Mouse (Mus musculus) heart, postnatal 10 days (tissue): ENCODE data around the gene Nxph1. TPM values are rescaled to one million over a fixed set of nuclear protein-coding genes. Genes with fewer than 3 reads are reported as not detected.

Experiments used
- DNase-seq, 2 experiments: peaks; one replicate each; pipeline ENCODE4 v3.0.0; 2021
- intact Hi-C: fragments of 180-260 bp; cut with DNase I; formaldehyde crosslinking; loops from one replicate; pipeline ENCODE4 v1.15.1; 2025
- total RNA-seq, 2 experiments: library from RNA; stranded (reverse); gene quantifications; 2 replicates each; pipeline ENCODE4 v1.2.3; 2021

Nxph1 gene
- not detected for total RNA-seq

DNA sequence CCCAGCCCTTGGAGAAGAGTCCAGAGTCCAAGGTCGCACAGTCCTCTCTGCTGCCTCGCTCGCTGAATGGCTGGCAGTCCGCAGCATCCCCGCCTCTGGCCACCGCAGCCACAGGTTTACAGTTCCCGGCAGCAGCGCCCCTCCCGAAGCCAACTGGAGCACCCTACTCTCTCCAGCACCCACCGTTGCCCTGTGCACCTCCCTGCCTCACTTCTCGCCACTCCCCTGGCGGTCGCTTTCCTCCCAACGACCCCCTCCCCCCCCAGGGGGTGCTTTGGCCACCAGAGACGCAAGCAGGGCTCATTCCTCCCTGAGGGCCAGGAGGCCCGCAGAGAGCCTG lies at the start of gene Nxph1:
Gene Nxph1 (plus strand): TSS at position 301 of the 340 bp plus-strand sequence.
- DNase-seq, result no peak
- intact Hi-C loops, result no loop called here

GRCm38 (mm10) chr6:8900021-8900728 lies 48.1 kb upstream of the Nxph1 start:
- intact Hi-C loops, result no loop called here

GRCm38 (mm10) chr6:8900729-8901122 lies 47.5 kb upstream of the Nxph1 start:
- DNase-seq, result no peak
- intact Hi-C loops, result no loop called here

More at GRCm38 (mm10) chr6:8900021-8900728, 48.1 kb upstream of the Nxph1 start:
- DNase-seq, result no peak

GRCm38 (mm10) chr6:8907917-8908316 lies 40.3 kb upstream of the Nxph1 start:
- intact Hi-C loops, result no loop called here
- no peak for DNase-seq

GRCm38 (mm10) chr6:8913404-8913803 lies 34.8 kb upstream of the Nxph1 start:
- intact Hi-C loops, result no loop called here

DNA sequence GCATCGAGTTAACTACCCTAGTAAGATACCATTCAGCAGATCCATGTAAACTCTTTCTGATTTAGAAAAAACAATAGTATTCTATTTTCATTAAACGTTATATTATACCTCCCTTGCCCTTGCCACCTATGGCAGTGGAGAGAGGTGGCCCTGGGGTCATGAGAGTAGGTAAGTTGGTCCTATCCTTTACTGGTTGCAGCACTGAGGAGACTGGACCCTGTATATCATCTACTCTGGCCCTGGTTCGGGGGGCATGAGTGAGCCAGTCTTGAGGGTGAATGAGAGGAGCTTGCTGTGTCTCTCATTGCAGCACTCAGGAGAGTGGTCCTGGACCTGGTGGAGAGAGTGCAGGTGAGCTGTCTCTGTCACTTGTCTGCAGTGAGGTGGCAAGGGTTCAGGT lies 33.5 kb upstream of the Nxph1 start:
- no peak for DNase-seq
- intact Hi-C loops, result no loop called here

More at GRCm38 (mm10) chr6:8913404-8913803, 34.8 kb upstream of the Nxph1 start:
- DNase-seq, result no peak

- DNase-seq, result no peak
- intact Hi-C loops, result no loop called here
Observed at GRCm38 (mm10) chr6:8924481-8924880, 23.8 kb upstream of the Nxph1 start.

DNA sequence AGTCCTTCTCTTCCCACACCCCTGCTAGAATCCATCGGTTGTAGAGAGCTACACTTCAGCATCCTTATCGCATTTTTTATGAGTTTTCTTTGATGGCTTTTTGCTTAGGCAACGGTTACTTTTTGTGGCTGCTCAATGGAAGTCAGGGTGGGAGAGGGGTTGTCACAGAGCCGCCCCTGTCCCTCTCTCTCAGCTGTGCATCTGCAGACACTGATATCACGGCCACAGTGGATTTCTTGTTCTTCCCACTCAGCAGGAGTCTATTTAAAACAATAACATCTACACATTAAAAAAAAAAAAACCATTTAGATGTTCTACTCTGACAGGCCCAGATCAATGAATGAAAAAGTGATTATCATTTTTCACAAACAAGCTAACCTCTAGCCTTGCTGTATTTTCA lies 13.0 kb upstream of the Nxph1 start:
- intact Hi-C loops, result loop anchor here (5.0 kb wide), 1 partner anchor 297 kb away; no protein-coding TSS in a partner anchor
- no peak for DNase-seq

- intact Hi-C loops, result loop anchor here (5.0 kb wide), 1 partner anchor 297 kb away; no protein-coding TSS in a partner anchor
- DNase-seq, result peak; percentile 43 to 67
Observed at GRCm38 (mm10) chr6:8935705-8936104, 12.5 kb upstream of the Nxph1 start.

GRCm38 (mm10) chr6:8936168-8936567 lies 12.1 kb upstream of the Nxph1 start:
- intact Hi-C loops, result loop anchor here (5.0 kb wide), 1 partner anchor 296 kb away; no protein-coding TSS in a partner anchor
- DNase-seq, result no peak

GRCm38 (mm10) chr6:8948471-8949411 lies 510 bp downstream of the Nxph1 start:
- intact Hi-C loops, result no loop called here
- DNase-seq, result peak; percentile 42 to 68

- intact Hi-C loops, result no loop called here
- peak; percentile 22 to 29 for DNase-seq
Observed at GRCm38 (mm10) chr6:8949665-8950201, 1.5 kb downstream of the Nxph1 start.

DNA sequence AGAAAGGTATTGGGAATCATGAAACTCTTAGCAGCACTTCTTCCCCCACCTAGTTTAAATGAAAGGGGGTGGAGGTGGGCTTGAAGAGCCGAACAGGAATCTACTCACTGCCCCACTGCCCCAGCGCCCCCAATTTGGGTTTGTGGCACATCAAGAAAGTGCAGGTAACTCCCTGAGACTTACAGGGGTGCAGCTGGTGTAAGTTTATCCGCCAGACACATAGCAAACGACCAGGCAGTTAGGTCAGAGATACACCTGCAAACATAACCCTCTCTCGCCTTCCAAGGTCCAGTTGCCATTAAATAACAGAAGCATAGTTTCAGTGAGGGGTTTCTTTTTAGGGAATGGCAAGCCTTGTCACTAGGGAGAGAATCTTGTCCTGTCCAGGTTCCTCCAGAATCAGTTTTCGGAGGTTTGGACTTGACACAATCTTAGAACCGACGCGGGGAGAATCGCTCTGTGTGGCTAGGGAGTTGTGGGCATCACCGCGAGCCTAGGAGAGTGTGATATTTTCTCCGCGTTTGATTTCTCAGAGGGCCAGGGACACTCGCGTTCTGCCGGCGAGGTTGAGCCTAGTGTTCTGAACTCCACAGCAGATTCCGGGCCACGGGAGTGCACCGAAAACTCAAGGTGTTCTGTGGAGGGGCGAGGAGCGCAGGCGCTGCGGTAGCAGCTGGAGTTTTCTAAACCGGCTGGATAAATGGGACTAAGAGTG lies 2.5 kb downstream of the Nxph1 start:
- DNase-seq, result no peak
- intact Hi-C loops, result no loop called here

GRCm38 (mm10) chr6:8951326-8951695 lies 3.1 kb downstream of the Nxph1 start:
- intact Hi-C loops, result no loop called here
- DNase-seq, result peak; percentile 8 to 26

DNA sequence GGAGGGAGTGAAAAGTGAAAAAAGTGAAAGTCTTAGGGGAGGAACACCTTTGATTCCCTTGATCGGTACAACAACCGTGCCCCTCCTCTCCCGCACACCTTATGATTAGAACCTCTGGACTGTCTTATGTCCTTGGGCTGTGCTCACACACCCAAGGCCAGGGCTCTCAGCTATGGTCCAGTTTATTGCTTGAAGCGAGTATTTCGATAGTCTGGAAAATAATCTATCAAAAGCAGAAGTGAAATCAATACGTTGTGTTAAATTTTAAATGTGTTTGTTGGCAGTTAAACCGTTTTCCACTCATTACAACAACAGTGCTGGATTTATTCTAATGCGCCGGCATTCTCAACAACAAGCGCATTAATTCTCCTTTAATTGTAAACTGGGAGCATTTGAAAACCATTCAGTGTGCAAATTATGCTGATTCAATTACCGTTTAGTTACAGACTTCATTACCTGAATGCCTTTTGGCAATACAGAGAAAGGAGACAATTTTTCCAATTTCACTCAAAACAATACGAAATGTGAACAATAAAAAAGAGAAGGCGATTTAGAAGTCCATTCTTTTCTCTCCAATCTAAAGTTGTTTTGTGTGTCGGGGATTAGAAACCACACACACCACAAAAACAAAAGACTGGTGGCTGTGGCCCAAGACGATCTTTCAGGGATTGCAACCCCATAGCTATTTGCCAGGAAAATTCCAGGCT lies 3.8 kb downstream of the Nxph1 start:
- DNase-seq, result no peak
- intact Hi-C loops, result no loop called here

- intact Hi-C loops, result no loop called here
- no peak for DNase-seq
Observed at GRCm38 (mm10) chr6:8955817-8956529, 7.7 kb downstream of the Nxph1 start.

DNA sequence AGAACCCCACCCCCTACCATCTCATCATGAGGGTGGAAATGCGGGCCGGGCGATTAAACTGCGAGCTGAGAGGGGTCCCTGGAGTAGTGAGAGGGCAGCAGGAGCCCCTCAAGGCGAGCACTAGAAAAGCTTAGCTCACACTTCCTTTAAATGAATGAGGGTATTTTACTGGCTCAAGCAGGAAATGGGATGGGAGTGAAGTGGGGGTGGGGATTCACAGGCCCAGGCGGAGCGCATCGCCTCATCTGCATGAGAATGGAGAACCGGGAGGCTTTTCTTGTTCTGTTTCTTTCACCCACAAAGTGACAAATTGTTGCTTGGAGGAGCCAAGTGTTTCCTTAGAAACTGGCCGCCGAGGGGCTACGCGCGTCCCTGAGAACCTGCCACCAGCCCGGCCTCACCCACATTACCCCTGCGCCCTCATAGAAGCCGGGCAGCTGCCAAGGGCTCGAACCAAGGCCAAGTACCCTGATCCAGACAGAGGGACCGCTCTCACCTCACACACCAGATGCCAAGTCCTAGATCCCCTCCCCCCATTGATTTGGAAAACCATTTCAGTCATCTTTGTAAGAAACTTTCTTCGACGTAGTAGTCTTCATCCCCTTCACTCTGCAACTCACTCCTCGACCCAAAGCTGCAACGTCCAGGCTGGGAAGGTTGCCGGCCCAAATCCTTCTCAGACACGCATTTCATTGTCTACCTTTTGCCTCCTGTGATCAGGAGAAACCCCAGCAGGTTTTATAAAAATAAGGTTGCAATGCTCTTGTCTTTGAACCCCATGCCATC lies 8.7 kb downstream of the Nxph1 start:
- intact Hi-C loops, result no loop called here
- no peak for DNase-seq

- intact Hi-C loops, result no loop called here
- DNase-seq, result peak; percentile 40 to 41
Observed at GRCm38 (mm10) chr6:8957529-8957887, 9.3 kb downstream of the Nxph1 start.
